Mouse (Mus musculus) neural tube, embryonic 10.5 days (tissue): ENCODE measurements at regions not wholly inside any gene's neighbourhood (a gene's known extent, or its start where the extent isn't known, plus 50 kb on each side); places are given as distances from the start of the nearest gene placed in this dataset.

Experiments
- DNase-seq: peaks from one replicate; pipeline ENCODE4 v3.0.0-alpha.2; 2017; ENCODE audit warnings: low spot score; ENCODE audit errors: extremely low spot score

DNA sequence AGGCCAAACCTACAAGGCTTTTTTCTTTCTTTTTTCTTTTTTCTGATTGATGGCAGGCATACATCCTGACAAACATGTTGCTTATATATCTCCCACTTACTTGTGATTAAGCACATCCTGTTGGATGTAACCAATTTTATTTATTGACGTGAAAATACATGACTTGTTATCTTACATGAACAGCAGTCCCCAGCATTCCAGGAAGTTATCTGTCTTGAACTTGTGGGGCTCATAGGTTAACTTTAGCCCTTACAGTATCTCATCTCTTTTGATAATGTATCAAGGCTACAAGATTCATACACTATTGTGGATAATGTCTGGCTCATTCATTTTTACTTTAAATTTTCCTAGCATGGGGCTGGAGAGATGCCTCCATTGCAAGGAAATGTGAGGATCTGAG, 852.0 kb upstream of the Agtr1b start:
- no peak for DNase-seq

DNA sequence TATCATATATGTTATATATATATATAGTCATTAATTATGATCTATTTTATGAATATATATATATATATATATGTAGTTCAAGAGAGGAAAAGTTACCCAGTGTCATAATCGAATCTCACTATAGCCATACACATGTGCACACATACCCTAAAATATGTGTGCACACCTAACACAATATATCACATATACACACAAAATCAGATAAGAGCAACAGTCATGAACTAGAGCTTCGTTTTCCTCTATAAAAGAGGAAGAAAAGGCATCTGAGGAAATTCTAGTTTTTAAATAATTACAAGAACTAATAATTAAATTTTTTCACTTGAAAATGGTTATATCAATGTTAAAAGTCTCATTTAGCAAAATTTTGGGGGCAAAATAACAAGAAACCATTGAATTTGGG, 835.3 kb upstream of the Tbl1xr1 start:
- no peak for DNase-seq

DNA sequence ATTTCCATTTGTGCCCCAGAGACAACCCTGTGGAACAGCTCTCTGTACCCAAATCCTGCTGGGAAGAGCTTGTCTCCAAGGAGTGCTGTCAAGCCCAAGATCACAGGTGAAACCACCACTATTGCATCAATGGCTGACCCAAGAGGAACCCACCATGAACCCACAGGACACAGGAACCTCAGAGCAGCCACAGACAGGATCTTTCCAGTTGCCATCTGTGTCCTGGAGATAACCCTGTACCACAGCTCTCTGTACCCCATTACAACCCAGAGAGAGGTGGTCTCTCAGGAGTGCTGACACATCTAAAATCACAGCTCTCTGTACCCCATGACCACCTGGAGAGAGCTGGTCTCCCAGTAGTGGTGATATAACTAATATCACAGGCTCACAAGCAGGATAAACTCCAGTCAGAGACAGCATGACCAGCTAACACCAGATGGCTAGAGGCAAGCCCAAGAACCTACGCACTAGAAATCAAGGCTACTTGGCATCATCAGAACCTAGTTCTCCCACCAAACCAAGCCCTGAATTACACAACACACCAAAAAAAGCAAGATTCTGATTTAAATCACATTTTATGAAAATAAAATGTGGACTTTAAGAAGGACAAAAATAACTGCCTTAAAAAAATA, 820.2 kb upstream of the Tbl1xr1 start:
- no peak for DNase-seq

DNA sequence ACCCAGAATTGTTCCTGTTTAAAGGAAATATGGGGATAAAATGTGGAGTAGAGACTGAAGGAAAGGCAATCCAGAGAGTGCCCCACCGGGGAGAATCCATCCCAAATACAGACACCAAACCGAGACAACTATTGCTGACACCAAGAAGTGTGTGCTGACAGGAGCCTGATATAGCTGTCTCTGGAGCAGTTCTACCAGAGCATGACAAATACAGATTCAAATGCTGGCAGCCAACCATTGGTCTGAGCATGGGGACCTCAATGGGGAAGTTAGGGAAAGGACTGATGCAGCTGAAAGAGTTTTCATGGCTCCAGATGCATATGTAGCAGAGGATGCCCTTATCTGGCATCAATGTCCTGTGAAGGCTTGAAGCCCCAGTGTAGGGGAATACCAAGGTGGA, 813.1 kb upstream of the Tbl1xr1 start:
- no peak for DNase-seq

DNA sequence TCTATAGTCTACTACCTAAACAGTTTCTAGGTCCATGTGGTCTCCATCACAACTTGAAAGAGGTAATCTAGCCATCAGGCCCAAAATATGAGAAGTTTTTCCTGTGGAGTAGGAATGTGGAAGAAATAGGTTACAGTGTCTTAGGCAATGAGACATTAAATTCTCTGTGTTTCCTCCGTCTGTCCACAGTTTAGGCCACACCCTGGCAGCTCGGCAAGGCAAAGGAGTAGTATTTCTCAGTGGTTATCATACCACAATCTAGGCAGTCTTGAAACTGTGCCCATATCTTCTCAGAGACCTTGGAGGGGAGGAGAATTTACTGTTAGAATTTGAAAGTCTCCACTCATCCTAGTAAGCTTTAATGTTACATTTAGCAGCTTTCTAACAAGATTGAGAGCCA, 811.0 kb upstream of the Tbl1xr1 start:
- DNase-seq = no peak

DNA sequence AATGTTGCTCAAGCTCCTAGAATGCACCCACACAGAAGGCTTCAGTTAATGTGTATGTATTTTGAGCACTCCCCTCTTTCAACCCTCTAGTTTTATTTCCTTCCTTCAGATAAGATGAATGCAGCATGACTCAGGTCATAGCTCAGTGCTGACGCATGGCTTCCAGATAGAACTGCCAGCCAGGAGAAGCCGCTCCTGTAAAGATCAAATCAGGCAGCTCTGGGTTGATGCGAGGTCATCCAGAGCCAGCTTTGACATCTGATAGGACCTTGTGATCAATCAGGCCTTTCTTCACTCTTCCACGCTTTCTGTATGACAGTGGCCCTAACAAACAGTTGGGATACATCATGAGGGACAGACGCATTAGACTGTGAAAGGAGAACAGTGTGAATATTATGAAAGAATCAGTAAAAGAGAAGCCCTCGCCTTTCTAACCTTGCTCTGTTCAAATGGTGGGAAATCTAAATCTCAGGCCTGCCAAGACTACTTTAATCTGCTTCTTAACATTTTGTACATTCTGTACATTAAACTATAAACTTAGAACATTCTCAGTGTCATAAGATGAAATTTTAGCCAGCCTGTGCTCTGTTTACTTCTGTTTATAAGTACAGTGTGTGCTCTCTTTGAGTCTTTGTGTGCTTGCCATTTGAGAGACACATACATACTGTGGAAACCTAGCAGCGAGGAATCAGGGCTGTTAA, 807.9 kb upstream of the Tbl1xr1 start:
- DNase-seq = no peak

DNA sequence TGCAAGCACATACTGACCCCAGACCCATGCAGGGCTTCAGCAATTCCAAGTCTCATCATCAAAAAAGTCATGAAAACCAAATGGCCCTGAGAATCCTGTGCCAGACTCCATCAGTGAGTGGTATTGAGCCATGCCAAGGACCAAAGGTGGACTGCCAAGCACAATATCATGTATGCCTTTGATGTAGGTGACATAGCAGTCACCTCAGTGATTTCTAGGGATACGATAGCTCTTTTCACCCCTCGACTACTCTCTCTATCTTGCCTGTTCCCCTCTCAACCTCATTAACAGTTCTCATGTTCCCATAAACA, 807.4 kb upstream of the Tbl1xr1 start:
- no peak for DNase-seq

DNA sequence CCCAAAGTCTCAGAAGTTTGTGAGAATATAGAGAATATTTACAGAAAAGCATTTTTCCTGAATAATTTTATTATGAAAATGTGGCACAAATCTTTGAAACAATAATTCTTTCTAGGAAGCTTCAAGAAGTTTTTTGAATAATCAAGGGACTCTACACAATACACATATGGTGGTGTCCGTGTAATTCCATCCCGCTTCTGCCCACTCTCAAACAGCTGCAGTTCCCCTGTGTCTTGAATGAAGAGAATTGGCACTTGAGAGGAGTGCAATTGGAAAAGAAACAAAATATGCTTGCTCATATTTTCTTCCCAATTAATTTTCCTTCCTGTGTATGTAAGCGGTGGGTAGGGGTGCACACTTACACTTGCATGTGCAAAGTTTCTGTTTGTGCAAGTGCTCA, 805.7 kb upstream of the Tbl1xr1 start:
- DNase-seq = no peak

DNA sequence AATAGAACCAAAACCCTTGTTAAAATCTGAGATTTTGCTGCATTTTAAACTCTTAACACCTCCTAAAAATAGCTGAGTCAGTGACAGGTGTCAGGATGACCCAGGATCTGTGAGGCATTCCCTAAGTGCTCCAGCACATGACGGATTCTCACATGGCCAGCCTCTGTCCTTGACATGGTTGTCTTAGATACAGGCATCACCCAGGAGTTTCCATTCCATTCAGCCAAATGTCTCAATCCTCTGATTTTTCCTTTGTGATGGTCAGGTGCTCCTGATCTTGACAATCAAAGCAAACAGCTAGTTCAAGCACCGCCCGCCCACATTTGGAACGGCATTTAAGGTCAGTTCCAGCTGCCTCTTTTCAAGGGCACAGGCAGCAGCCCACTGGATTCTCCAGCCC, 804.2 kb upstream of the Tbl1xr1 start:
- no peak for DNase-seq

DNA sequence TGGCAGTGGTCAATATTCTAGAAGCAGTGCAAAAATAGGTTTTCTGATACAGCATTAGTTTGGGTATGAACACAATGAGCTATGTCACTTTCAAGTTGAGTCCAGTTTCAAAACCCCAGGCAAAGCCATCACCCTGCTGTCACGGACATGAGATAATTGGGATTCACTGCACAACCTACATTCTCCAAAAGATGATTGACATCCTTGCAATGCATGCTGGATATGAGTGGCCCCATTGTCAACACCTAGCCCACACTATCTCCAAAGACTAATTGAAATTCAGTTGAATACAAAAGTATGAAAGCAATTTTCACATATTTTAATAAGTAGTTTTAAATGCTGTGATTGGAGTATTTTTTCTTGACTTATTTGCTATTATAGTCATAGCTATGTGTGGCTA, 783.7 kb upstream of the Tbl1xr1 start:
- DNase-seq = no peak

DNA sequence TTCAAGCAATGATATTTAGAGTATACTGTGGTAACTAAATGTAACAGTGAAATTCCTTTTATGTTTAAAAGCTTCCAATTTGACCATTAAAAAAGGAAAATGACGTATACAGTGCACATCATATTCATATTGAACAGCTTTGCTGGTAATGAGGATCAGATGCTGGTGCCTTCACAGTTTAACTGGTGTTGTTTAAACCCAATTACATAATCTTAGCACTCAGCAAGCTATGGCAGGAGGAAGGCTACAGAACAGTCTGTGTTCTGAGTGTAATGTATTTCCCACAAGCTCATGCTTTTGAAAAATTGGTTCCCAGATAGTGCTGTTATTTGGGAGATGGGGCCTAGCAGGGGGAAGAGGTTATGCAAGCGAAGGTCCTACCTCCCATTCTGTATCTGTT, 783.1 kb upstream of the Tbl1xr1 start:
- no peak for DNase-seq

DNA sequence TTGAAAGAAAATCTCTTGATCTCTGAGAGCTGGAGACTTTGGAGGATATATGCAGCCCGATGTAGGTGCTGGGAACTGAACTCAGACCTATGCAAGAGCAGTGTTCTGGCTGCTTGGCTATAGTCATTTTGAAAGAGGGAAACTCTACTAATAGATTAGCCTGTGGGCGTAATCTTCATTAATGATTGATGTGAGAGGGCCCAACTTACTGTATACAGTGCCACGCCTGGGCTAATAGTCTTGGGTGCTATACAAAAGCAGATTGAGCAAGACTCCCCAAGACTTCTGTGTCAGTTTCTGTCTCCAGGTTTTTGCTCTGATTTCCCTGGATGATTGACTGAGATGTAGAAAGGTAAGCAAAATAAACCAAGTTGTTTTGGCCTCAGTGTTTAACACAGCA, 781.7 kb upstream of the Tbl1xr1 start:
- no peak for DNase-seq

DNA sequence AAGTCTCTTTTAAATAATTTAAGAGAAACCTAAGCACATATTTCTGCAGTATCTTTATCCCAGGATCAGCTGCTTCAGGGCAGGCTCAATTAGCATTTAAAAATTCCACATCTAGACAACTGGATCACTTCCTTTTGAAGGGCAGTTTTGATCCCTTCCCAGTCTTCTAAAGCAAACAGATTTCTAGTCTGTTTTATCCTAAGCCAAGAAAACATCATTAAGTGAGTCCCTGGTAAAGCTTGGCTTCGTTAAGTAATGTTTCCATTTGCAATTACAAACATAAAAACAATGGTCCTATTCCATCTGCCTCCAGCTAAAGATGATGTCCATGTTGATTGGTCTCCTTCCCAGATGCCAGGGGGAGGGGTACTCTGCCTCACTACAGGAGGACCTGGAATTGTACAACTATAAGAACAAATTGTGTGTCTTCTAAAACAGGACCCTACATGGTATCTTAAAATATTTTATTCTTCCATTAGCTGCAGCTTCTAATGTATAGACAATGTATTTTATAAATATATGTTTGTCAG, 779.8 kb upstream of the Tbl1xr1 start:
- no peak for DNase-seq

DNA sequence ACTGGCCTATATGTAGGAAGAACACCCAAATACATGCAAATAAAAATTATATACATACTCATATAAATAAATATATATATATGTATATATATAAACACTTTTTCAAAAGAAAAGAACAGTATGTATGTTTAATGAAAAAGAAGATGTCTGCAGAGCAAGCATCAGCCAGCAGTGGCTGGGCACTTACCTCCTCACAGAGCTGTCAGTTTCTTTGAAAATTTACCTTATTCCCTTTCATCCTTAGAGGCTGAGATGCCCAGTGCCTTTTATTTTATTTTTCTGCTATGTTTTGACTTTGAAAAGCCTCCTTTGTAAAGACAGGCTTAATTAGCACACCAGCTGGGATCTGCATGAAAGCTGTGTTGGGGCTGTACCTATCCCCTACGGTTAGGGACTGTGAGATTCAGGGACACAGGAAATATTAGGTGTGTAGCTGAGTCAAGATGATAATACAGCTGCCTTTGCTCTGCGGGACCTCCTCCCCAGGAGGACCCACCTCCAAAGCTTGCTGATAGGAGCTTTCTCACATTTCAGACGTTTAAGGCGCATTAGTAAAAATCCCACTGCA, 751.0 kb upstream of the Tbl1xr1 start:
- no peak for DNase-seq

DNA sequence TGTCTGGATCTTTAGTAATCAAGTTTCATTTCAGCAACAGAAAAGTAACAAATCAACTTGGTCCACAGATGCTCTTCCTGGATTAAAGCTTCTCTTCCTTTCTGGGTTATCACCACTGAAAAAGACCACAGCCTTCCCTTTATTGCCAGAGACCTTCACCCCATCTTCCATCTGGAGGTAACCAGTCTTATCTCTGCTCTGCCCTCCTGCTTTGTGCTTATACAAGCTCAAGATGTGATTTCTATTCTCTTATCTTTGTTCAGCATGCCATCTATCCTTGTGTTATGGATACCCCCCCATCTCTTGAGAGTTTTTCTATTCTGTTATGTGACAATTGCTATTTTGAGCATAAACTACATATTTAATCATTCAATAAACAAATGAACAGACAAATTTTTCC, 734.5 kb upstream of the Tbl1xr1 start:
- no peak for DNase-seq

DNA sequence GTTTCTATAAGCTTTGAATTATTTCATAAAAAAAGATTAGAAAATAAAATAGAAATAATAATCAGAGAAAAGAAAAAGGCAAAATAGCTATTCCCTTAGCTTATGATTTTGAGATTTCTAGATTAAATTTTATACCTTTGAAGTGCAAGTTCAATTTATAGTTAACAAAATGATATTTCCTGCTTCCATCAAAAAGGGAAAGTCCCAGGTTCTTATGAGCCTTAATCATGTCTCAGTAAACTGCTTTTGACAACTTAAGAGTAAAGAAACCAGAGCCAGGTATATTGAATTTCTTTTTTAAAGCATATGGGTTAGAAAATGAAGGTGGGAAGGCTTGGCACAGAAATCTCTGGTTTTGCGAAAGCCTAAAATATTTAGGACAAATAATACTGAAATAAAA, 733.4 kb upstream of the Tbl1xr1 start:
- DNase-seq = no peak

DNA sequence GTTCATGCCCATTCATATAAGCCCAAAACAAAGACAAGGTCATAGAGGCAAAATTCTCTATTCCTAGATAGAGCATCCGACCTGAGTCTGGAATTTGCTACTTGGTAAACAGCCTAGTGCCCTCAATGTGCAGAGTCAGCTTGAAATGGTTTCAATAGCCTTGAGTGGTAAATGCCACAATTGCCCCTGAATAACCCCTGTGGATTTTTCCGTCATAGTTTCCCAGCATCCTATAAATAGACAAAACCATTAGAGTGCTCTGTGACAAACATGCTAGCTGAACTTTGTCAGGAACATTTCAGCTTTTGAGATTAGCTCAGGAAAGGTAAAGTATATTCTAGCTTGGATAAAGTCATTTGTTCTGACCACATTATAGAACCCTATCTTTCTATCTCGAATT, 727.0 kb upstream of the Tbl1xr1 start:
- DNase-seq = no peak

DNA sequence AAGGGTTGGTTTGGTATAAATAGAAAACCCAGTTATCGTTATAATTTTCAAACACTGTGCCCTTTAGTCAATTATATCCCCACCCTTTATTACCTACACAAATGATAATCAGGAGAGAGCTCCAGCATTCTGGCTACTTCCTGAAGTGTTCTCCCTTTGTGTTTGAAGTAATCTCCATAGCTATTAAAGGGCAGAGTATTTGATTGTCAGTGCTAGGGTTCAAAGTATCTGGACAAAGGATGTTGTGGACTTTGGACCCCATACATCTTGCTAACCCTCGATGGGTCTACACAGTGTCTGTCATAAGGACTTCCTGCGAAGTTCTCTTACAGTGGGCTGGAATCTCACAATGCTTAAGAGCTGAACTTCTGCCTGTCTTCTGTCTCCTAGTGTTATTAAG, 720.3 kb upstream of the Tbl1xr1 start:
- DNase-seq = no peak

DNA sequence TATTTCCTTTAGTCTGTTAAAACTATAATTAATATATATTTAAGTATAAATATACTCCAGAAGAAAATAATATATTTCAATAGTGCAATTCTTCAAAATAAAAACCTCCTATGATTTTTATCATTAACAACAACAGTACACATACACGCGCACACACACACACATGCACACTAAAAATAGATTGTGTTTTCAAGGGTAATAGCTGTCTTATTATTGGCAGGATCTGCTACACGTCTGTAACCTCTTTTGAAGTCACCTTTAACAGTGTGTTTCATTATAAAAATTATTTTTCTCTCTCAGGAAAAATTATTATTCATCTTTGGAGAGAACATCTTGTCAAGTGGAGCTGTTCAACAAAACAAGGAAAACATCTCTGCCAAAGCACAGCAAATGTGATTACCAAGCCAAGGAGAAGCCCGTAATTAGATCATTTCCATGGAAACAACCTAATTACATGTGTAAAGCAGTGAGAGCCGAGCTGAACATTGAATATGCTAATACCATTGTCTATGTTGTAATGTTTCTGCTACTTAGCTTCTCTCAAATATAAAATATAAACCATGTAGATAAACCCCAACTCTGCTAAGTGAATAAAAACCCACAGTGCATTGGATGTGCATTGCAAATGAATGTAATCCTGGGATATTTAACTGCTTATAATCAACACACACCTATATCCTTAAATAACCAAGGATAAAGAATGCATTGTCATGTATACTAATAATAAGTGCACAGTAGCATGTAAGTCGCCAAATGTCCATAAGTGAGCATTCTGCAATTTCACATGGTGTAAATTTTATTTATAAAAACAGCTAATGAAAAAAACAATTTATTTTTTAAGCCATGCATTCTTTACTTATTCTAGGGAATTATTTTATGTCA, 719.4 kb upstream of the Tbl1xr1 start:
- DNase-seq = no peak

DNA sequence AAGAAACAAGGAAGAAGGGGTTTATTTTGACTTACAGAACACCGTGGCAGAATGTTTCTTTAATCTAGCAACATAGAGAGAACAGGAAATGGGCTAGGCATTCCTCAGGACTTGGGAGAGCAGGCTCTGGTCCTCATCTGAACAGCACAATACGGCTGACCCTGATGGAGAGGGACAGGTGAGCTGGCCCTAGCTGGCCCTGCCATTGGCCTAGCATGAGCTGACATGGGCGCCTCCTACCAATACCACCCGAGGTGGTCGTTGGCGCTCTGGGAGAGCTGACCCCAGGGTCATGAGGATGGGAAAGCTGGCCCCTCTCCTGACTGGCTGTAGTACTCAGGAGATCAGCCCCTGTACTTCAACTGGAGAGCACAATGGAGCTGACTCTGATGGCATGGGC, 718.4 kb upstream of the Tbl1xr1 start:
- no peak for DNase-seq

DNA sequence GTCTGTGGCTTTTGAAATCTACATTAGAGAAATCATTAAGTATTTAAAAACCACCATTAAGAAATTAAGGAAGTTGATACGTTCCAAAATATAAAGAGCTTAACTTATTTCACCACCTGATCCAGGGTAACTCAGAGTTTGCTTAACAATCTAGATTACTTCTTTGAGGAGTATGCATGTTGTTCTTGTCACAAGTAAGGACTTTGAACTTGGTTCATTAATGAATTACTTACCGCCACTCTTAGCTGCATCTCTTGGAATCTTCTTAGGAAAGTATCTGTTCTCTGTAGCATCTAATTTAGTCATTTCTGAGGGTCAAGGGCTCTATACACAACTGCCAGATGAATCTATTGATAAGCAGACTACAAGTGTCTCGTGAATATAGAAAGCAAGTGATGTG, 715.4 kb upstream of the Tbl1xr1 start:
- DNase-seq = no peak

DNA sequence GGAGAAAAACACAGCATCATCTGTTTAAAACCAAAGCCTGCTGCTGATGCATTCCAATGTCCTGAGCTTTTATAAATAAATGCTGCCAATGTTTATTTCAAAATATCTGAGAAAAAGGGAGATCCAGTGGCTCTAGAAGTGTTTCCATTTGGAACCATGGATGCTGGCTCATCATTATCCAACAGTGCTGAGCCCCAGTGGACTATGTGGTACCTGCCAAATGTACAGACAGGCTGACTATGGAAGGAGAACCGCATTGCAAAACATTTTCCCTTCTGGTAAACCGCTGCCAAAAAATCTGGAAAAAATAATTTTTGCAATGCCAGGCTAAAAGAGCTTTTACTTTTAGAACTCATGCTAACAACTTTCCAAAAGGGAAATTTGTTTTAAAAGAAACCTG, 696.6 kb upstream of the Tbl1xr1 start:
- no peak for DNase-seq
